Mouse (Mus musculus): ENCODE measurements at regions not wholly inside any gene's neighbourhood (a gene's known extent, or its start where the extent isn't known, plus 50 kb on each side); places are given as distances from the start of the nearest gene placed in this dataset.
A peak's percentile ranks its signal among the peaks of the same experiment; 100 is the strongest.
"Not testable (repeated sequence)": the region's sequence is repeated elsewhere in the genome, so short reads cannot be mapped to it uniquely, and the experiment has no call there.

- intact Hi-C loops (cut with DNase I), result no loop called here
- no peak for DNase-seq
Measured at GRCm38 (mm10) chr10:23733679-23734078, 53.4 kb downstream of the Rps12 start.

- DNase-seq; intact Hi-C loops (cut with DNase I): not testable (repeated sequence)
Measured at GRCm38 (mm10) chr10:23725960-23726714, 60.9 kb downstream of the Rps12 start.

DNA sequence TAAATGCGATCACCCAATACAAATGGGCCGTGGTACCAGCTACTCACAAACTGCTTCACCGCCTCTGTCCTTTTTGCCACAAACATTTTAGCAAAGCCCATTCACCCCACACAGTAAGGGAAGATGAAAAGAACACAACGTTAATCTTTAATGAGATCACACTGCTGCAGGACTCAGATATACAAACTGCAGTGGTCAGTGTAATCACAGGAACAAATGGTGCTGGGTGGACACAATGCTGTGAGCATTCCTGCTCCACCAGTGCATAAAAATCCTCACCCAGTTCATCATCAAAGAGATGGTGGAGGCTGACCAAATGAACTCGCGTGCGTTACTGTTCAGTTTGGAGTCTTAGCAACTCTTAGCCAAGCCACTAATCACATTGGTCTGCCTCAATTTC, 69.0 kb downstream of the Rps12 start:
- intact Hi-C loops (cut with DNase I), result no loop called here
- DNase-seq, result no peak

GRCm38 (mm10) chr10:23715511-23715910, 71.6 kb downstream of the Rps12 start:
- intact Hi-C loops (cut with DNase I), result no loop called here

DNA sequence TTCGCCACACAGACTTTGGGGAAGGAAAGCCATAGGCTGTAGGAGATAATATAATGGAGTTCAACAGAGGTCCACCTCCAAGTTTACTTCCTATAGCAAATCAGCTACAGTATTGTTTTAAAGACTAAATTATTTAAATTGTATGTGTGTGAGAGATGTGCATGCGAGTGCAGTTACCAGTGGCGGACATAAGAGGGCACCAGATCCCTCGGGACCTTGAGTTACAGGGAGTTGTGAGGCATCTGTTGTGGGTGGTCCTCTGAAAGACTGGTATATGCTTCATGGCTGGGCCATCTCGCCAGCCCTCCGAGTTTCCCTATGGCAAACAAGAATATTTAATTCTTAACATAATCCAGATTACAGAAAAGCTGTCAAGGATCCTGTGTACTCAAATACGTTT, 72.0 kb downstream of the Rps12 start:
- no peak for DNase-seq
- intact Hi-C loops (cut with DNase I), result no loop called here

More at GRCm38 (mm10) chr10:23715511-23715910, 71.6 kb downstream of the Rps12 start:
- DNase-seq, result no peak

GRCm38 (mm10) chr10:23712691-23713378, 74.2 kb downstream of the Rps12 start:
- peak; percentile 30 for DNase-seq
- intact Hi-C loops (cut with DNase I), result no loop called here

- DNase-seq, result no peak
- intact Hi-C loops (cut with DNase I), result no loop called here
Measured at GRCm38 (mm10) chr10:23711416-23712171, 75.5 kb downstream of the Rps12 start.

DNA sequence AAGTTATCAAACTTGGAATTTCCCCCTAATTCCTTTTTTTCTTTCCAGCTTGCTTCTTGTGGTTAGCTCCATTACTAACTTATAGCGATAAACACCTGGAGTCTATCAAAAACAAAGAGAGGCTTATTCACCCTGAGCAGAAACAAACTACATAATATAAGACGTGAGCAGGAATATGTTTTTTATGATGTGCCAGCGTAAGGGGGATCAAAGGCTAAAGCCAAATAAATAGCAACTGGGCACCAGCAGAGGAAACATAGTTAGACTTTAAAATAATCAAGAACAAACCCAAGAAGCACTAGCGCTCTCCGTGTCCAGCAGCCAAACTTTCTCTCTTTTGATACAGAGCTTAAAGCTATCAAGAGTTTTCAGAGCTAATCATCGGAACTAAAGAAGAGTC, 76.1 kb downstream of the Rps12 start:
- DNase-seq, result no peak
- intact Hi-C loops (cut with DNase I), result no loop called here

GRCm38 (mm10) chr10:23708261-23708660, 78.8 kb downstream of the Rps12 start:
- intact Hi-C loops (cut with DNase I), result no loop called here
- no peak for DNase-seq

GRCm38 (mm10) chr10:23707141-23707540, 79.9 kb downstream of the Rps12 start:
- intact Hi-C loops (cut with DNase I), result no loop called here
- no peak for DNase-seq

DNA sequence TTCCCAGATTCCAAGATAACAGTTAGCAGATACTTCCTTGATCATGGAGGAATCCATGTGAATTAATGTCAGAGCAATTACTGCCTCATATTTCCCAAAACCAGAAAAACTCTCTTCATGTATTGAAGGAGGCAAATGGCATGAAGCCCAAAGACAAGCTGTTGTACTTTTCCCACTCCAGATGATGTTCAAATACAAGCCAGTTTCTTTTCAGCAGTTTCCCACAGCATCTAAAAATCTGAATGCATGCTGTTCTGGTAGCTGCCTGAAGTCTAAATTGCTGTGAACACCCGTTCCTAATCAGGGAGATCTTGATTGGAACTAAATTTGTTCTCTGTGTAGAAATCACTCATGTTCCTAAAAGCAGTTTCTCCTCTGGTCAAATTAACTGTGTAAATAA, 83.0 kb downstream of the Rps12 start:
- intact Hi-C loops (cut with DNase I), result no loop called here
- no peak for DNase-seq

DNA sequence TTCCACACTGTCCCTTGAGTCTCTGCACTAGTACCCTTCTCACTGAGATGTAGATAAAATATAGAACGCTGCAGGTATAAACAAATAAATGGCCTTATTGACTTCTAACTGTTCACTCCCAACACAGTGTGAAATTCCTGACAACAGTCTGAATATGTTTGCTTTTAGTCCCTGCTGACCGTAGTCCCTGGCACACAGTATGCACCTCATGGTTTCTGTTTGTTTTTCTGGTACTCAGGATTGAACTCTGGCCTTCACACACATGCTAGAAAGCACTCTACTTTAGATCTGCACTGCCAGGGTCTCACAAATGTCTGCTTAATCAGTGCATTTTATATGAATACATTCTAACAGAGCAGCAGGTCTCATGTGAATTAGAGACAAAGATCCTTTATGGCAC, 95.8 kb downstream of the Rps12 start:
- intact Hi-C loops (cut with DNase I), result no loop called here
- no peak for DNase-seq

GRCm38 (mm10) chr10:23686969-23687368, 100.1 kb downstream of the Rps12 start:
- intact Hi-C loops (cut with DNase I), result loop anchor here (5.0 kb wide), 1 partner anchor 570 kb away; no protein-coding TSS in a partner anchor
- DNase-seq, result no peak

- DNase-seq, result no peak
- intact Hi-C loops (cut with DNase I), result no loop called here
Measured at GRCm38 (mm10) chr10:23683078-23683477, 104.0 kb downstream of the Rps12 start.

DNA sequence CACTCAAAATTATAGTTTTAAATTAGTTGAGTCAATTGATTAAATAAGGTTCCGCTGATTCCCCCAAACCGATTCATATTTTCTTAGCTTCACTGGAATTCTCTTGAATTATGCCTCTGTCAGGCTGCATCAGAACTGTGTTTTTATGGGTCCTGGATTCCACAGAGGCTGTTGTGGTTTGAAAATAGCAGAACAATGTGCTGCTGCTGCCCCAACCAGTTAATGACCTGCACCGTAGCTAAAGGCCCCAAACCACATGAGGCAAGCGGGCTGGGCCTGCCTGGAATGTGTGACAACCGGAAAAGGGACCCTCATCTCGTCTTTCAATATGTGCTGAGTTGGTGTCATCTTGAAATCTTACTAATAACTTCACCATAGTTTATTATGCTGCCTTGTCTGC, 111.2 kb downstream of the Rps12 start:
- intact Hi-C loops (cut with DNase I), result no loop called here
- DNase-seq, result no peak

DNA sequence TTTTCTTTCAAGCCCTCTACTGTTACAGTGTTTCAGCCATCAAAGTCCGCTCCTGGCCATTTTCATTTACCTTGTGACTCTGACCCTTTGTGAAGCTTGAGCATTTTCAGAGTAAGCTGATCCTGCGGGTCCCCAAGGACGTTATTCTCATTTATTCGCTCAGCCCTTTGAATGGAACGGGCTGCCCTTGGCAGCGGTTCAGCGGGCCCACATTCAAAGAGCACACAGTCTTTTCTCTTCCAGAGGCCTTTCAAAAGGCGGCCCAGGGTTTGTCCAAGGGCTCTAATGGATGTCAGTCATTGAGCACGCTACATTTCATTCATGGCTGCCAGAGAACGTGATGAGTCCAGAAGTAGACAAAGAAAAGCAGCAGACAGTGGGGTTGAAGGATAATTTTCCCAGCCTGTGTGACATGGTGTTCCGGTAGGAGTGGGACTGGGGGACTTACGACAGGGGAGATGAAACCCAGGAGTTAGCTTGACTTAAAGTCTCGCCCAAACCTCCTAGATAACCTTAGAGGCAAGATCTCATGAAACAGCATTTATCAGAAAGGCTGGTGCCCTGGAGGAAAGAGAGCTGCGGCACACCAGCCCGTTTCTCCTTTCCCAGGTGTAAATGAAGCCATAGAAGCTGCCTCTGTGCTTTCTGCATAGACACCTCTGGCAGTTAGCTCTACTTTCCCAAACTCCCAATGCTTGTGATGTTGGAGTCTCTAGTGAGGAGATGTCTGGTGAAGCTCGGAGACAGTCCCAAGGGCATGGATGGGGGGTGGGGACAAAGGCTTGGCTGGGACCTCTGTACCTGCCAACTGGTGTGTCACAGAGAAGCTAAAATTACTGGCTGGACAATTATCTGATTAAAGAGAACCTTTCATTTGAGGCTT, 112.2 kb downstream of the Rps12 start:
- peak; percentile 83 for DNase-seq
- intact Hi-C loops (cut with DNase I), result no loop called here

GRCm38 (mm10) chr10:23672296-23672695, 114.8 kb downstream of the Rps12 start:
- DNase-seq, result no peak
- intact Hi-C loops (cut with DNase I), result no loop called here

GRCm38 (mm10) chr10:23671494-23671893, 115.6 kb downstream of the Rps12 start:
- intact Hi-C loops (cut with DNase I), result no loop called here

GRCm38 (mm10) chr10:23665916-23666315, 121.2 kb downstream of the Rps12 start:
- DNase-seq; intact Hi-C loops (cut with DNase I): not testable (repeated sequence)

More at GRCm38 (mm10) chr10:23671494-23671893, 115.6 kb downstream of the Rps12 start:
- peak; percentile 27 for DNase-seq

DNA sequence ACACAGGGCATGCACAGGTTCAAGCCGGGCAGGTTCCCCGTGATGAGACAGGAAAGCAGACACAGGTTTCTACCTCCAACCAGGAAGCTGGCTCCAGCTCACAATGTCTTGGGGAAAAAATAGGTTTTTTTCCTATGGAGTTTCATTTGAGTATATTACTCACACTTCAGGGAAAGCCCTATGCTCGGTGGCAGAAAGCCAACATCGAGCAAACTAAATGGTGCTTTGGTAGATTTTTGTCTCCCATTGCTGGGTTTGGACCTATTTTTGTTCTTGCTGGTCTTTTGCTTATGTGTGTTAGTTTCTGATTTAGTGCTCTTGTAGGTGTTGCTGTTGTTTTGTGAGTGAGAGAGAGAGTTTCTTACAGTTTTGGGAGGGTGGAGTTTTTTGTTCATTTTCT, 160.9 kb downstream of the Rps12 start:
- no peak for DNase-seq

More for the DNA sequence above, 160.9 kb downstream of the Rps12 start:
- intact Hi-C loops (cut with DNase I), result no loop called here
